Mouse (Mus musculus) small intestine, adult 2 months (tissue): Measurements from ENCODE around the gene Gpr182. TPM values are rescaled to one million over a fixed set of nuclear protein-coding genes. Genes with fewer than 3 reads are reported as not detected.

Experiments
- H3K27ac ChIP-seq: fragments of 200-500 bp; 2 replicates; pipeline ENCODE4 v1.5.1; 2012; ENCODE audit warnings: low read depth, low read length, control low read depth, inconsistent platforms; ENCODE audit not compliant: insufficient read depth
- H3K27me3 ChIP-seq: fragments of 200-500 bp; 2 replicates; pipeline ENCODE4 v1.6.1; 2012; ENCODE audit warnings: mild to moderate bottlenecking, moderate library complexity, low read length, inconsistent platforms; ENCODE audit not compliant: control insufficient read depth, insufficient read depth
- H3K36me3 ChIP-seq: fragments of 200-500 bp; 2 replicates; pipeline ENCODE4 v1.6.1; 2012; ENCODE audit warnings: mild to moderate bottlenecking, low read length, control low read depth, inconsistent platforms; ENCODE audit not compliant: control insufficient read depth, insufficient read depth
- H3K4me1 ChIP-seq: fragments of 200-500 bp; 2 replicates; pipeline ENCODE4 v1.6.1; 2012; ENCODE audit warnings: low read length, inconsistent platforms, mixed read lengths; ENCODE audit not compliant: control insufficient read depth, insufficient read depth, insufficient read length
- H3K4me3 ChIP-seq: fragments of 200-500 bp; 2 replicates; pipeline ENCODE4 v1.5.1; 2012; ENCODE audit warnings: low read depth, mild to moderate bottlenecking, control low read depth, inconsistent platforms, low read length, moderate library complexity
- CTCF ChIP-seq: fragments of 200-500 bp; IDR thresholded peaks from 2 replicates; pipeline ENCODE4 v1.5.1; 2012; ENCODE audit warnings: low read depth, mild to moderate bottlenecking, control low read depth, inconsistent platforms, low read length, moderate library complexity, mixed read lengths; ENCODE audit not compliant: insufficient replicate concordance, insufficient read length; ENCODE audit errors: extremely low read depth
- POLR2A ChIP-seq: fragments of 200-500 bp; IDR thresholded peaks from 2 replicates; pipeline ENCODE4 v1.6.1; 2012; ENCODE audit warnings: low read depth, mild to moderate bottlenecking, control low read depth, inconsistent platforms, low read length, moderate library complexity
- whole genome bisulfite sequencing: fragments of 180-500 bp; shearing (Covaris S2); methylation state at CpG from one replicate; pipeline ENCODE4 v1.1.7; 2018; 5-methylcytosine and 5-hydroxymethylcytosine counted together
- polyA plus RNA-seq: library from polyadenylated mRNA; depleted of rRNA; stranded (reverse); fragments of >200 nt; gene quantifications from 2 replicates; pipeline ENCODE4 v1.2.3, GENCODE M21; 2012

Gpr182 gene
- polyA plus RNA-seq, 1 experiment = 2.3 TPM

DNA sequence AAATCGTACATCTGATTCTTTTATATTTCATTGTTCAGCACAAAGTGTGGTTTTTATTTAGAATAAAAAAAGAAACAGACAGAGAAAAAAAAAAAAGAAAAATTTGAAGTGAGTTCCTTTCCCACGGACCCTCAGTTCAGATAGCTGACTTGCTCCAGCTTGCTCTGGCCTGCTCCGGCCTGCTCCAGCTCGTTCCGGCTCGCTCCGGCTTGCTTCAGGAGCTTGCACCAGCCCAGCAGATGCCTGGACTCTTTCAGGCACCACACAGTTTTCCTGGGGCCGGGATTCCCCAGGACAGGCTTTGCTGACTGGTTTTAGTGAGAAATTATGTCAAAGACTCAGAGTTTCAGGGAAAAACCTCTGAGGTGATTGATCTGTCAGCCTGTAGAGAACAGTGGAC is 4.3 kb downstream of the Gpr182 start:
- Histone ChIP-seq H3K4me1 (peaks cover 2% of the 10 kb centered on the region; the same call in 1 of the 2 replicates), H3K4me3 (no peak overlapping the region), H3K27me3 (no peaks in the 10 kb centered on the region), H3K36me3 (peaks cover 53% of the 10 kb centered on the region), H3K27ac (no peak overlapping the region)
- no peak for TF ChIP-seq CTCF
- no peak for TF ChIP-seq POLR2A
- WGBS = 93% methylated on average over 8 of the region's 8 CpGs

DNA sequence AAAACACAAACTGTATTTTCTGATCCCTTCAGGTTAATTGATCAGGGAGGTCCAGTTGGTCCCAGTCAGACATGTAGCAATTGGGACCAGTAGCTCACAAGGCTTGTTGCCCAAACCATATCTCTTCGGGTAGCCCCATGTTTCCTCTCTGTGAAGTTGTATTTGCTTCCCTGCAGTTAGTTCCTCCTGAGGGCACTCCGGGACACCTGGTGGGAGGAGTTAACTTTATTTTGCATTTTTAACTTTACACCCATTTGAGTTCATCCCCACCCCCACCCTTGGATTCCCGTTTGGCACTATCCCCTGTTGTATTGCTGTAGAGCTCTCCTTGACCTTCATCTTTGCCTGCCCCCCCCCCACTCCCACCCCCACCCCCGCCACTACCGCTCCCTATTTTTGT is 5.6 kb downstream of the Gpr182 start:
- Histone ChIP-seq H3K36me3 (peaks cover 62% of the 10 kb centered on the region), H3K4me3 (no peak overlapping the region), H3K4me1 (peaks cover 2% of the 10 kb centered on the region; the same call in 1 of the 2 replicates), H3K27ac (no peak overlapping the region), H3K27me3 (no peaks in the 10 kb centered on the region)
- WGBS = 51% methylated on average over 5 of the region's 5 CpGs
- TF ChIP-seq POLR2A (no peak), CTCF (no peak)

DNA sequence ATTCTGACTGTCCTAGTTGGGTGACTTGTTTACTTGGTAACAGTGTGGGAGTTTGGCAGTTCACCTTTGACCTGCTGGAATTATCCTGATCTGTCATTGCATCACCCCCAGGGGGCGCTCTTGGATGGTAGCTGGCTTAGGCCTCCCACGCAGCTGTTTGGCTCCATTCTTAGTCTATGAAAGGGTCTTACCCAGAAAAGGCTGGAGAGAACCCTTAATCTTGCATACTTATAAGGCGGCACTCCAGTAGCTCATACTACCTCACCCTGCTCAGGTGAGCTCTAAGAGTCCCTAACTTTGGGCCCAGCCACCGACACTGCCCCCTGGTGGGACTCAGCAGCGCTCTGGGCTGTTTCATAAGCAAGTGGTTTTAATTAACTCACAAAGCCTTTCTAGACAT is 6.9 kb downstream of the Gpr182 start:
- Histone ChIP-seq H3K27ac (no peak overlapping the region), H3K27me3 (no peaks in the 10 kb centered on the region), H3K4me3 (no peak overlapping the region), H3K4me1 (peaks cover 2% of the 10 kb centered on the region; the same call in 1 of the 2 replicates), H3K36me3 (peaks cover 62% of the 10 kb centered on the region)
- WGBS = 64% methylated on average over 5 of the region's 5 CpGs
- TF ChIP-seq CTCF (peak; percentile 97; the same call in 1 of the 2 replicates), POLR2A (no peak)

GRCm38 (mm10) chr10:127739661-127740161 is 11.8 kb downstream of the Gpr182 start:
- H3K27ac ChIP-seq = peak overlapping the region; percentile 58
- TF ChIP-seq CTCF (no peak), POLR2A (no peak)
- under 1% methylated on average over 54 of the region's 55 CpGs for whole genome bisulfite sequencing
- peak overlapping the region; percentile 86 for H3K4me3 ChIP-seq
- H3K36me3 ChIP-seq = peaks cover 34% of the 10 kb centered on the region
- H3K27me3 ChIP-seq = no peaks in the 10 kb centered on the region
- peaks cover 21% of the 10 kb centered on the region; the same call in 1 of the 2 replicates for H3K4me1 ChIP-seq

DNA sequence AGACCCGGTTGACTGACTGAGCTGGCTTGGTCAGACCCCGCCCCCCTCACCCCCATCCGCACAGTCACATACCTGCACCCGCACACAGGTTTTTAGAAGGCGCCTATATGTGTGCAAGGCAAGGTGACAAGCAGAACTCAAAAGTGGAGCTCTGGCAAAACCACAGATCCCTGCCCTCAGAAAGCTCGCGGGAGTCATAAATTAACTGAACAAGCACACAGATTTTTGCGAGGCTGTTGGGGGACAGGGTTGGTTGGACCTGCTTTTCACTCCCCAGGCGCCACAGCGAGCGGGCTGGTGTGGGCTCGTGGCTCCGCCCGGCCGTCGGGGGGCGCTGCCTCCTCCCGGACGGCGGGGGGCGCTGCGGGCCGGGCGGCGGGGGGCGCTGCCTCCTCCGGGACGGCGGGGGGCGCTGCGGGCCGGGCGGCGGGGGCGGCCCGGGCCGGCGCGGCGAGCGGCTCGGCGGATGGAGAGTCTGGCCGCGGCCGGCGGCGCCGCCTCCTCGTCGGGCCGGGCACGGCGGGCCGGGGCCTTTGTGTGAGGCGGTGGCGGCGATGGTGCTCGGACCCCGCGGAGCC is 12.4 kb downstream of the Gpr182 start, which contains the start of gene Zbtb39:
Gene Zbtb39 (plus strand): TSS at position 456 of the 578 bp plus-strand sequence.
- peak; percentile 38; the same call in 1 of the 2 replicates for TF ChIP-seq CTCF
- peak; percentile 12; the same call in 1 of the 2 replicates for TF ChIP-seq POLR2A
- peak within 1 kb of the TSS; percentile 97 for H3K27ac ChIP-seq
- no peaks in the 10 kb centered on the region for H3K27me3 ChIP-seq
- H3K4me3 ChIP-seq = peak within 1 kb of the TSS; percentile 86
- H3K4me1 ChIP-seq = peaks cover 21% of the 10 kb centered on the region; the same call in 1 of the 2 replicates
- peaks cover 28% of the 10 kb centered on the region for H3K36me3 ChIP-seq
- WGBS = 3% methylated on average over 53 of the region's 61 CpGs

DNA sequence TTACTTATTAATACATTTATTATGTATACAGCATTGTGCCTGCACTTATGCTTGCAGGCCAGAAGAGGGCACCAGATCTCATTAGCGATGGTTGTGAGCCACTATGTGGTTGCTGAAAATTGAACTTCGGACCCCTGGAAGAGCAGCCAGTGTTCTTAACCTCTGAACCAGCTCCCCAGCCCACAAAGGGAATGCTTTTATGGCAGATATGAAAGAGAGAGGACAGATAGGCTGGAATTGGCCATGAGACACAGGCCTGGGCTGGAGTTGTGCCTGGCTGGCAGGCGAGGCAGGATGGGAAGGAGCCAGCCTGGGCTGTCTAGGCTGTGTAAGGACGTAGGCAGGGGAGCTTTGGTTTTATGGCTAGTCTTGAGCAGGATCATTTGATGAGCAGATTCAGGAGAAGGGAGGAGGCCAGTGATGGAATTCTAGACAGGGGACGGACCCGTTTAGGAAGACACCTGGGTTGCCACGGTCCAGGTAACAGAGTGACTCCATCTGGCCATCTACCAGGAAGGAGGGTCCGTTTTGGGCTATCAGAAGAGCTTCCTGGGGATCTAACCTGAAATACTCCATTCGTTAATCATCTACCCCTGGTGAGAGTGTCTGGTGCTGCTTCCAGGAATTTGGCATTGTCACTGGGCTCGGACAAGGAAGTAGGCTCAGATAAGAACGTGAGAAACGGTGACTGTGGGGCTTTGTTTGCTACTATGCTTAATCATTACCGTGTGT is 13.2 kb downstream of the Gpr182 start:
- Histone ChIP-seq H3K27ac (peak overlapping the region; percentile 97), H3K27me3 (no peaks in the 10 kb centered on the region), H3K4me3 (peak overlapping the region; percentile 18), H3K4me1 (peaks cover 24% of the 10 kb centered on the region; the same call in 1 of the 2 replicates), H3K36me3 (peaks cover 20% of the 10 kb centered on the region)
- peak; percentile 69; the same call in 1 of the 2 replicates for TF ChIP-seq POLR2A
- TF ChIP-seq CTCF = peak; percentile 64; the same call in 1 of the 2 replicates
- 15% methylated on average over 13 of the region's 13 CpGs for WGBS

DNA sequence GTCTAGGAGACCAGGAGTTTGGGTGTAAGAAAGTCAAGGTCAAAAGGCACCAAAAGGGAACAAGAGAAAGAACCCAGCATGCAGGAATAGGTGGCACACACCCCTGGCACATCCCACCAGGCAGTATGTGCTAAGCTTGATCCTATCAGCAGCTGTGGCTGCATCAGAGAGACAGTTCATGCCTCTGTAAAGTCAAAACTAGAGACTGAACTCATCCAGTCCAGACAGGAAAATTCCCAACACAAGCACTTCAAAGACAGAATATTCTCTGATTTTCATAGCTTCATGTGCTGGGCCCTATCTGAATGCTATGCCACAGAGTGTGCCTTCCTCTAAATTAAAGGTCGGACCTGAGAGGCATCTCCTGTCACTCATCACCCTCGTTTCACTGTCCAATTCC is 14.0 kb downstream of the Gpr182 start:
- Histone ChIP-seq H3K36me3 (peaks cover 12% of the 10 kb centered on the region), H3K4me1 (peaks cover 24% of the 10 kb centered on the region; the same call in 1 of the 2 replicates), H3K27me3 (no peaks in the 10 kb centered on the region), H3K27ac (peak overlapping the region; percentile 56), H3K4me3 (no peak overlapping the region)
- WGBS = 32% methylated on average over 2 of the region's 2 CpGs
- no peak for TF ChIP-seq POLR2A
- TF ChIP-seq CTCF = no peak
